Mouse (Mus musculus) bone marrow, adult 2 months (tissue): ENCODE measurements around the gene Spata45. TPM values are rescaled to one million over a fixed set of nuclear protein-coding genes. Genes with fewer than 3 reads are reported as not detected.
A peak's percentile ranks its signal among the peaks of the same experiment; 100 is the strongest.

Source experiments
- H3K27ac ChIP-seq: fragments of 200-500 bp; 2 replicates; pipeline ENCODE4 v1.5.1; 2012; ENCODE audit warnings: low read depth, mild to moderate bottlenecking, control low read depth, inconsistent platforms, low read length; ENCODE audit not compliant: control insufficient read depth, poor library complexity, insufficient read depth
- H3K4me1 ChIP-seq: fragments of 200-500 bp; 2 replicates; pipeline ENCODE4 v1.6.1; 2011; ENCODE audit warnings: low read length; ENCODE audit not compliant: control insufficient read depth, insufficient read depth
- H3K4me3 ChIP-seq: fragments of 200-500 bp; replicated peaks from 2 replicates; pipeline ENCODE3; 2011; ENCODE audit warnings: mild to moderate bottlenecking, low read depth, low read length, control low read depth; ENCODE audit not compliant: control insufficient read depth
- CTCF ChIP-seq: fragments of 200-500 bp; IDR thresholded peaks from 2 replicates; pipeline ENCODE4 v1.5.1; 2011; ENCODE audit warnings: low read length, control low read depth; ENCODE audit not compliant: control insufficient read depth, insufficient read depth
- POLR2A ChIP-seq: fragments of 200-500 bp; IDR thresholded peaks from 2 replicates; pipeline ENCODE4 v1.6.1; 2011; ENCODE audit warnings: low read depth, mild to moderate bottlenecking, control low read depth, low read length, borderline replicate concordance; ENCODE audit not compliant: control insufficient read depth
- WGBS: fragments of 180-500 bp; shearing (Covaris S2); methylation state at CpG from one replicate; pipeline ENCODE4 v1.1.7; 2018; 5-methylcytosine and 5-hydroxymethylcytosine counted together
- polyA plus RNA-seq: library from polyadenylated mRNA; stranded (reverse); fragments of >200 nt; gene quantifications from 2 replicates; pipeline ENCODE4 v1.2.4, GENCODE M21; 2011; ENCODE audit warnings: low replicate concordance; ENCODE audit not compliant: missing spikeins, insufficient read depth, insufficient read length

Spata45 gene
- polyA plus RNA-seq, 1 experiment, result not detected

DNA sequence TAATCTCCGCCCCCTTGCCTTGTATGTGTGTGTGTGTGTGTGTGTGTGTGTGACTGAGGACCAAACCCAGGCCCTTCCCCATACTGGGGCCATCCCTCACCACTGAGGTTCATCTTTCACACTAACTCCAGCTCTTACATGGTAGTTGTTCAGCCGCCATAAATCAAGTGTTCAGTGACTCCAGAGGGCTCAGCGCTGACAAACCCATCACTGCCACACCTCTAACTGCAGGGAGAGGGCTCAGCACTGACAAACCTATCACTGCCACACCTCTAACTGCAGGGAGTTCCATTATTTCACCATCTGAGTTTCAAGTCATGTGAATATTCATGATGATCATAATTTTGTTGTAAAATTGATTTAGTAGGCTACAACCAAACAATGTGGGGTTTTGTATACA is 17.1 kb downstream of the Spata45 start:
- 78% methylated on average over 3 of the region's 3 CpGs for WGBS
- H3K4me1 ChIP-seq, result no peaks in the 10 kb centered on the region; the same call in 1 of the 2 replicates
- H3K4me3 ChIP-seq, result no peak overlapping the region
- TF ChIP-seq CTCF (no peak), POLR2A (no peak)
- no peak overlapping the region for H3K27ac ChIP-seq

DNA sequence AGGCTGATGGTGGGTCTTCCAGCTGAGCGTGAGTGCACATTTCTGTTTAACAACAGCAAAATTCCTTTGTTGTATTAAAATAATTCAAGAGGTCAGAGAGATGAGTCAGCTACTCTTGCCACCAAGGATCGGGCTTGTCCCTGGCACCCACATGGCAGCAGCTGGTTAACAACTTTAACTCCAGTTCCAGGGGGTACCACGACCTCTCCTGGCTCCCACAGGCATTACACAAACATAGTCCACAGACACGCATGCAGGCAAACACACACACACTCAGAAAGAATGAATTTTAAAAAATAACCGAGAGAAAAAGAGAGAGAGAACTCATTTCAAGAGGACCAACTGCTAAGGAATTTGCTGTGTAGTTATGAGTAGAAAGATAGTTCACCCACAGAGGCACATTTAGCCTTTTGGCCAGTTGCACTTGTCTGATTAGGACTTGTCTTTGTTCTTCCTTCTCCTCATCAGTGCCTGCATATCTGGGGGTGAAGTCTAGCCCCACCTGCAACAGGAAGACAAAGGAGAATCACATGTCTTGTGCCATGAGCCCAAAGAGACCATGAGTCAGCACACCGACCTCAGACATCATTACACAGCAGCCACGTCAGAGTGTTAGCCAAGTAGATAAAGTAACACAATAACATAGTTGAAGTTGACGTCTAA is 18.6 kb downstream of the Spata45 start:
- H3K27ac ChIP-seq, result no peak overlapping the region
- TF ChIP-seq CTCF (peak; percentile 10; the same call in 1 of the 2 replicates), POLR2A (no peak)
- no peak overlapping the region for H3K4me3 ChIP-seq
- WGBS, result 53% methylated on average over 8 of the region's 8 CpGs
- no peaks in the 10 kb centered on the region; the same call in 1 of the 2 replicates for H3K4me1 ChIP-seq

DNA sequence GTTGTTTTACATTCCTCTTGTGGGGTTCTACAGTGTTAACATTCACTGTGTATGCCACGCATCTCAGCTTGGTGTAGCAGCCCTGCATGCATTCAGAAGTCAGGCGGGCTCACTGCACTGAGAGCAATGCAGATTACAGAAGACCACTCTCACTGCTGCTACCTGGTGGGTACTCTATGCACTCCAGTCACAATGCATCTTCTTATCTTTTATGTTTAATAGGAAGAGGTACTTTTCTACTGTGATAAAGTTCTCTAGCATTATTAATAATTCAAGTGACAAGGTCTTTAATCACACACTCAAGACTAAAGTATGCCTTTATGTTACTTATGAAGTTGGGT is 19.1 kb downstream of the Spata45 start:
- Histone ChIP-seq H3K27ac (no peak overlapping the region), H3K4me3 (no peak overlapping the region), H3K4me1 (no peaks in the 10 kb centered on the region; the same call in 1 of the 2 replicates)
- TF ChIP-seq CTCF (no peak), POLR2A (no peak)
- WGBS, result 72% methylated on average over 2 of the region's 2 CpGs

DNA sequence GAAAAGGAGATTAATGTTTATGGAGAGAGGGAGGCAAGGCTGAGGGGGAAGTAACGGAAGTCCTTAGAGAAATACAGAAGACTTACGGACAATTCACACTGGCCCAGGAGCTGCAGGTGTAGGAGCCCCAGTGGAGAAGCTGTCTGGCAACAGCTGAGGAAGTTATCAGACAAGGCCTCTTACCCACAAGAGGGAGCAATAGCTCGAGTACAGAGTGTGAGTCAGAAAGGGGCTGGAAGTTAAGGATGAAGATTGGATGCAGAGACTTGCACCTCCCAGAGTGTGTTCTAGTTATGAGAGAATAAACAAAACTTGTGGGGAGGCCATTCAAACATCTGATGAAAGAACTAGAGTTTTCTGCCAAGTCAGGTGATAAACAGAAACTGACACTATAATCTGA is 21.0 kb downstream of the Spata45 start:
- Histone ChIP-seq H3K4me1 (no peaks in the 10 kb centered on the region; the same call in 1 of the 2 replicates), H3K4me3 (no peak overlapping the region), H3K27ac (no peak overlapping the region)
- 66% methylated on average over 3 of the region's 3 CpGs for WGBS
- no peak for TF ChIP-seq CTCF
- no peak for TF ChIP-seq POLR2A

DNA sequence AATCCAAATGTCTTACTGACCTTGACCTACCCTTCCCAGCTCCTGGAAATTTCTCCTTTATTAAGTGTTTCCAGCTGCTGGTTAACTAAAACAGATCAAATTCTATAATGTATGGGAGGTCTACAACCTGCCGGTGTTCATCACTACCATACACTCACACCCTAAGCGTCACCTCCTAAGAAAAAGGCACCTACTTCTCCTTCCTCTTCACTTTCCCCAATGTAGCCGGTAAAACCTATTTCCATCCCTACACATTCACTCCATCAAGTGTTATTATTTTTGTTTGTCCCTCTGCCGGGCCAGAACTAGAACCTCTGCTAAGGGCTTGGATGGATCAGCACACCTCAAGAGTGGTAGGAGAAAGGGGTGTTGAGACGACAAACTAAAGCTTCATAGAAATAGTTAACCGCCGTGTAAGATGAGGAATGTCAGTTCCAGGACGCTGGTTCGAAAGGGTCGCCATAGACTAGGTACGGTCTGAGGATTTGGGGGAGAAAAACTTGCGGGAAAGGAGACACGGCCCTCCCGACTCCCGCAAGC is 25.9 kb downstream of the Spata45 start:
- 3% methylated on average over 15 of the region's 15 CpGs for WGBS
- TF ChIP-seq POLR2A (no peak), CTCF (no peak)
- H3K27ac ChIP-seq, result peak overlapping the region; percentile 58
- H3K4me1 ChIP-seq, result peaks cover 1% of the 10 kb centered on the region; the same call in 1 of the 2 replicates
- peak overlapping the region; percentile 96 for H3K4me3 ChIP-seq

DNA sequence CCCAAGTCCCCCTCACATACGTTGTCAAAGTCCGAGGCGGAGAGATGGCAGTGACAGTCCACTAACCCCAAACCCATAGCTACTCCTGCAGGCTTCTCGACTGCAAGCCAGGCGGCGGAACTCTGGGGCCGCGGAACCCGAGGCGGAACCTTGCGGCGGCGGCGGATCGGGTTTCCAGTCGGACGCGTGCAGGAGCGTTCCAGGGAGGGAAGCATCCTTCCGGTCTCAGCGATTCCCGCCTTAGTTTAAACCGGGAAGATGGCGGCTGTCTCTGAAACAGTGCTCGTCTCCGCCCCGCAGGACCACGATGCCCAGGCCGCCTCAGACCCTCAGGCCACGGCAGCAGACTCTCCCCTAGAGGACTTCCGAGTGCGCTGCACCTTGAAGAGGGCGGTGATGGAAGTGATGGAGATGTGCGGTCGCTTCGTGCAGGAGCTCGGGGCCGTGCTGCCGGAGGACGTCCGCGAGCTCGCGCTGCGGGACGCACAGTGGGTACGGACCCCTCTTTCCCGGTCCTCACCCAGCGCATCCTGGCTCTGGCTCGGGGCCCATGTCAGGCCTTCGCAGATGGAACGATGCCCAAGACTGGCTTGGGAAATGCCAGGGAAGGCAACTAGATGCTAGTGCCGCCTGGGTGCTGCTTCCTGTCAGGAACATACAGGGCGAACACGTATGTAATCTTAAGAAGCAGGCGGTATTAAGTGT is 26.5 kb downstream of the Spata45 start, which contains the start of the genes Tatdn3 and Nsl1:
TSS of gene Tatdn3 (minus strand) at position 152 of the 705 bp plus-strand sequence.
TSS of gene Nsl1 (plus strand) at position 232 of the 705 bp plus-strand sequence.
- Histone ChIP-seq H3K27ac (peak within 1 kb of the TSS; percentile 58), H3K4me3 (peak within 1 kb of the TSS; percentile 96), H3K4me1 (peaks cover 1% of the 10 kb centered on the region; the same call in 1 of the 2 replicates)
- no peak; the same call in 1 of the 2 replicates for TF ChIP-seq CTCF
- TF ChIP-seq POLR2A, result peak; percentile 53; the same call in 1 of the 2 replicates
- under 1% methylated on average over 56 of the region's 56 CpGs for WGBS

- 61% methylated on average over 9 of the region's 9 CpGs for WGBS
- Histone ChIP-seq H3K4me3 (peak overlapping the region; percentile 96), H3K4me1 (peaks cover 1% of the 10 kb centered on the region; the same call in 1 of the 2 replicates), H3K27ac (no peak overlapping the region)
- no peak for TF ChIP-seq CTCF
- no peak for TF ChIP-seq POLR2A
These were observed 27.3 kb downstream of the Spata45 start for GRCm38 (mm10) chr1:191063700-191064099.

DNA sequence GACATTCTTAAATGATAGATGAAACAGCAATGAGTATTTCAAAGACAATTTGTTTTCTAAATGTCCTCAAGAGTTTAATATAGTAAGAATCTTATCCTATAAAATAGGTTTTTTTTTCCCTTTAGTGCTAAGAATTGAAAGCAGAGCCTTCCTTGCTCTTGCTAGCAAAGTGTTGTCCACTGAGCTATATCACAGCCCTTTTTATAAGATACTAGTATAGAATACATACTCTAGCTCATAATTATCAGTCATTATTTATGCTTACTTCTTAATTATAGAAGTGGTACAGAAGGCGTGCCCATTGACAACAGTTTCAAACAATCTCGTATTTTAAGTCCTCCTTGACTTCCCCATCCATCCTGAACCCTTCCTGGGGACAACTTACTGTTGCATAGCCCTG is 28.1 kb downstream of the Spata45 start:
- peaks cover 1% of the 10 kb centered on the region; the same call in 1 of the 2 replicates for H3K4me1 ChIP-seq
- WGBS, result 79% methylated on average over 2 of the region's 2 CpGs
- H3K4me3 ChIP-seq, result no peak overlapping the region
- no peak overlapping the region for H3K27ac ChIP-seq
- TF ChIP-seq CTCF, result no peak
- no peak for TF ChIP-seq POLR2A
